Mouse (Mus musculus): ENCODE data around the gene Ugt3a2.

Ugt3a2 gene

GRCm38 (mm10) chr15:9335341-9335740, at the start of gene Ugt3a2:
TSS of gene Ugt3a2 (plus strand) at chr15:9335550.
- DNase-seq (ENCODE audit: low read depth, low spot score) = no peak

DNA sequence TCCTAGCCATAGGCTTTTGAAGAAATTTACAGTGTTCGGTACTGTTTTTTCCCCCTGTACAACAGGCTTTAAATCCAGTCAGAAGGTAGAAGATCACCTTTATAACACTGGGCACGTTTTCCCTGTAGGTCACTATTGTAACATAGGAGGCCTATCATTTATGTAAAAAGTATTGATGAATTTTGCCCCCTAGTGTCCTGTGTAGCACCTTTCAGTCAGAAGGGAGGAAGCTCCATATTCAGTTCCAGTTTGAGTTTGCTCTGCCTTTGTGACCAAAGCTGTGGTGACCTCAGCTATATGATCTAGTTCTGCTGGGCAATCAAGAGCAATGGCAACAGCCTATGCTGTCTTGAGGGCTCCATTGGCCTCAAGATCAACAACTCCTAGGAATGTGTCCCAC, 45.7 kb upstream of the Ugt3a2 start:
- no peak for DNase-seq (ENCODE audit: low read depth, low spot score)

- no peak for DNase-seq (ENCODE audit: low read depth, low spot score)
These were observed 29.2 kb upstream of the Ugt3a2 start for GRCm38 (mm10) chr15:9305978-9306692.

DNA sequence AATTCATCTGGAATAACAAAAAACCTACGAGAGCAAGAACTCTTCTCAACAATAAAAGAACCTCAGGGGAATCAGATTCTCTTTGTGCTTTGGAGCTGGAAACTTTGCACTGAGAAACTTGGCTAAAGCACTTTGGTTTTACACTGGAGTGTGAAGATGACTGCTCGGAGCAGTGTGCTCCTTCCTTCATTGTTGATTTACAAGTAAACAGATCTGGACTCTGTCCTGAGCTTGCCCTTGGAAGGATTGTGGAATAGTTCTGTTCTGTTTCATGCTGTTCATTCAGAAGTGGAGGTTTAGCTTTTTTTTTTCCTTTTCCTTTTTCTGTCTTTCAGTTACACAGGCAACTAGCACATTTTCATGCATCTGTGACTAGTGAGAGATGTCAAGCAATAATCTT, 754 bp upstream of the Ugt3a2 start:
- DNase-seq (ENCODE audit: low read depth, low spot score) = no peak

DNA sequence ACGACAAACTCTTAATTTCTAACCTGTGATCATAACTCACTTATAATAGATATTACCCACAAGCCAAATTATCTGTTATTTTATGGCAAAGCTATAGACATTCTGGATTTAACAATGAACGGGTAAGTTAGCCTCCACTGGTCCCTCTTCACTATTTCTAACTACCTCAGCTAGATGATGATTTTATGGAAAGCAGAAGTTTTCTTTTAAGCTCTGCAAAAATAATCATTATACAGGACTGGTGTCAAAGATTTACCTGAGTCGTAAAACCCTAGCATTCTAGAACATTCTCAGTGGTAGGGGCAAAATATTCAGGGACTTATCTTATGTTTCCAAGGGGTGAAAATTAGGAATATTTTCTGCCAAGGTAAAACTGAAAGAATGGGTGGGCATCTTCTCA, 1.3 kb downstream of the Ugt3a2 start:
- no peak for DNase-seq (ENCODE audit: low read depth, low spot score)

DNA sequence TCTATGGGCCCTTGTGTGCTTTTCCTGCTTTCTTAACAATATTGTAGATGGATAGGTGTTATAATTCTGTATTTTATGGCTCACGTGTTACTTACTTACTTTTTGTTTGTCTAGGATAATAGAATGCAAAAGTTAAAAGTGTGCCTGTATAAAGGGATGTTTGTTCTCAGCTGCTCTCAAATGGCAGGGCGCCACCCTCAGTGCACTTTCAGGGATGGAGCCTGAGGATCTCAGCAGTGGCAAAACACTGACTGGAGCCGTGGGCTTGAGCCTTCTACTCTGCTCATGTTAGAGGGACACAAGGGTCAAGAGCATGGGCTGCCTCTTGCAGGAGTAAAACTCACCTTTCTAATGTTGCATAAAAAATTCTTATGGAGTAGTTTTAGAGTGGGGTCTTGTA, 1.7 kb downstream of the Ugt3a2 start:
- DNase-seq (ENCODE audit: low read depth, low spot score) = no peak

GRCm38 (mm10) chr15:9348739-9349138, 13.4 kb downstream of the Ugt3a2 start:
- DNase-seq (ENCODE audit: low read depth, low spot score) = no peak

DNA sequence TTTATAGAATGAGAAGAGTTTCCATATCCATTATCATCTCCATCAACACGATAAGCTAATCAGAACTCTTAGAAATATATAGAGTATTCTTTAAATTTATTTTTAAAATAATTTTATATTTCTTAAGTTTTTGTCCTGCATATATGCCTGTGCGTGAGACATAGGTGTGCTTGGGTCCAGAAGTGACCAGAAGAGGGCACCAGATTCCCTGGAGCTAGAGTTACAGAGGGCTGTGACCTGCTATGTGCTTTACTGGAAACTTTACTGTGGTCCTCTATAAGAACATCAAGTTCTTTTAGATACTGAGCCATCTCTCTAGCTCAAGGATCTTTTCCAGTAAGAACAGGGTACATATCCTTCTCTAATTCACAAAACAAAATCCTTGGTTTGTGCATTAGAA, 27.5 kb downstream of the Ugt3a2 start:
- no peak for DNase-seq (ENCODE audit: low read depth, low spot score)

DNA sequence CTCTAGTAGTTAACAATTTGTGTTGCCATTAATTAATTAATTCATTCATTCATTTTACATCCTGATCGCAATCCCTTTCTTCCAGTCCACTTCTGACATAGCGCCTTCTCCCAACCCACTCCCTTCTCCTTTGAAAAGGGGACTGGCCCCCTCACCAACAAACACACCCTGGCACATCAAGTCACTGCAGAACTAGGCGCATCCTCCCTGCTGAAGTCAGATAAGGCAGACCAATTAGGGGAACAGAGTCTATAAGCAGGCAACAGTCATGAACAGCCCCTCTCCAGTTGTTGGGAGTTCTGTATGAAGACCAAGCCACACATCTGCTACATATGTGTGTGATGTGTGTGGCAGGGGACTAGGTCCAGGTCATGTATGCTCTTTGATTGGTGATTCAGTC, 33.4 kb downstream of the Ugt3a2 start:
- no peak for DNase-seq (ENCODE audit: low read depth, low spot score)

DNA sequence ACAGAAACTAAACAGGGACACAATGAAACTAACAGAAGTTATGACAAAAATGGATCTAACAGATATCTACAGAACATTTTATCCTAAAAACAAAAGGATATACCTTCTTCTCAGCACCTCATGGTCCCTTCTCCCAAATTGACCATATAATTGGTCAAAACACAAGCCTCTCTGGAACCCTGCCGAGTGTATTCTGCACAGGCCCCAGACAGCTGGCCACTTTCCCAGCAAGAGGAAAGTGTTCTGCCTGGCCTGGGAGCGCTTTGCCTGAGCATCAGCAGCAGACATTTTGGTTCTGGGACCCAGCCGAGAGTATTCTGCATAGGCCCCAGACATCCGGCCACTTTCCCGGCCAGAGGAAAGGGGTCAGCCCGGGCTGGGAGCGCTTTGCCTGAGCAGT, 40.9 kb downstream of the Ugt3a2 start:
- DNase-seq (ENCODE audit: low read depth, low spot score) = no peak

DNA sequence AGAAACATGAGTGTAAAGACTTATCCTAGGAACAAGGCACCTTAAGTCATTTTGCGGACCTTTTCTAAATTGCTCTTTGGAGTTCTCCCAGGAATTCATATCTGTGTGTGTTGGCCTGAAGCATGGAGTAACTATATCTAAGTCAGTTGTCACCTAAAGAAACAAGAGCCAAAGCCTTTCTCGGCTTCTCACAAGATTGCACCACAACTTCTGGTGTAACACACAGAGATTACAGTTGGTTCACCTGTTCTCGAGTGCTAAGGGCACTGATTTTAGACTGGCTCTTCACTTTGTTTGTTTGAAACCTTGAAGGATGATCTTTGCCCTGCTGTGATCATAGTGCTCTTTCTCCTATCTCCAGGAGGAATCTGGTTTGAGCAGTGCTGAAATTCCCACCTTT, 74.1 kb downstream of the Ugt3a2 start:
- no peak for DNase-seq (ENCODE audit: low read depth, low spot score)

Data from telencephalon, adult 2 months (tissue).